Mouse (Mus musculus) kidney, adult 2 months (tissue): ENCODE data around the gene Stag3. TPM values are rescaled to one million over a fixed set of nuclear protein-coding genes. Genes with fewer than 3 reads are reported as not detected.

Experiments used
- DNase-seq: peaks from one replicate; pipeline ENCODE4 v3.0.0; 2021
- H3K27ac ChIP-seq: fragments of 200-500 bp; 2 replicates; pipeline ENCODE4 v1.5.1; 2012; ENCODE audit warnings: low read depth, low read length, control low read depth, inconsistent platforms; ENCODE audit not compliant: insufficient read depth
- H3K27me3 ChIP-seq: fragments of 200-500 bp; replicated peaks from 2 replicates; pipeline ENCODE4 v1.6.1; 2012; ENCODE audit warnings: mild to moderate bottlenecking, moderate library complexity, low read length, inconsistent platforms; ENCODE audit not compliant: control insufficient read depth, insufficient read depth
- H3K36me3 ChIP-seq: fragments of 200-500 bp; 2 replicates; pipeline ENCODE4 v1.6.1; 2012; ENCODE audit warnings: mild to moderate bottlenecking, moderate library complexity, low read length, inconsistent platforms; ENCODE audit not compliant: control insufficient read depth, insufficient read depth
- H3K4me1 ChIP-seq: fragments of 200-500 bp; 2 replicates; pipeline ENCODE4 v1.6.1; 2011; ENCODE audit warnings: low read length; ENCODE audit not compliant: control insufficient read depth, insufficient read depth
- H3K4me3 ChIP-seq: fragments of 200-500 bp; 2 replicates; pipeline ENCODE4 v1.5.1; 2011; ENCODE audit warnings: mild to moderate bottlenecking, low read depth, low read length, control low read depth; ENCODE audit not compliant: insufficient read depth
- CTCF ChIP-seq: fragments of 200-500 bp; conservative IDR thresholded peaks from 2 replicates; pipeline ENCODE4 v1.5.1; 2011; ENCODE audit warnings: low read depth, mild to moderate bottlenecking, control low read depth, low read length, moderate library complexity, mixed read lengths; ENCODE audit not compliant: insufficient read depth, insufficient read length
- POLR2A ChIP-seq: fragments of 200-500 bp; IDR thresholded peaks from one replicate; pipeline ENCODE4 v1.6.1; 2011; ENCODE audit warnings: low read depth, low read length, control low read depth
- WGBS: fragments of 180-500 bp; shearing (Covaris S2); methylation state at CpG from one replicate; pipeline ENCODE4 v1.1.7; 2018; 5-methylcytosine and 5-hydroxymethylcytosine counted together
- polyA plus RNA-seq: library from polyadenylated mRNA; depleted of rRNA; stranded (reverse); fragments of >200 nt; gene quantifications from 2 replicates; pipeline ENCODE4 v1.2.3, GENCODE M21; 2012; rRNA removed

Stag3 gene
- polyA plus RNA-seq, 1 experiment: 0.30 TPM

GRCm38 (mm10) chr5:138299613-138300012 is 19.6 kb downstream of the Stag3 start:
- 84% methylated on average over 2 of the region's 2 CpGs for WGBS
- no peak for TF ChIP-seq CTCF
- no peak for TF ChIP-seq POLR2A

GRCm38 (mm10) chr5:138312795-138313194 is 32.8 kb downstream of the Stag3 start:
- no peaks in the 10 kb centered on the region for H3K36me3 ChIP-seq
- H3K4me3 ChIP-seq: no peak overlapping the region
- no peaks in the 10 kb centered on the region for H3K27me3 ChIP-seq
- TF ChIP-seq CTCF (no peak), POLR2A (no peak)
- no peaks in the 10 kb centered on the region for H3K4me1 ChIP-seq
- no peak for DNase-seq
- 89% methylated on average over 3 of the region's 3 CpGs for WGBS
- H3K27ac ChIP-seq: no peak overlapping the region

More at GRCm38 (mm10) chr5:138299613-138300012, 19.6 kb downstream of the Stag3 start:
- no peaks in the 10 kb centered on the region for H3K36me3 ChIP-seq
- H3K4me1 ChIP-seq: no peaks in the 10 kb centered on the region
- H3K4me3 ChIP-seq: no peak overlapping the region
- H3K27ac ChIP-seq: no peak overlapping the region
- H3K27me3 ChIP-seq: no peaks in the 10 kb centered on the region
- no peak for DNase-seq

DNA sequence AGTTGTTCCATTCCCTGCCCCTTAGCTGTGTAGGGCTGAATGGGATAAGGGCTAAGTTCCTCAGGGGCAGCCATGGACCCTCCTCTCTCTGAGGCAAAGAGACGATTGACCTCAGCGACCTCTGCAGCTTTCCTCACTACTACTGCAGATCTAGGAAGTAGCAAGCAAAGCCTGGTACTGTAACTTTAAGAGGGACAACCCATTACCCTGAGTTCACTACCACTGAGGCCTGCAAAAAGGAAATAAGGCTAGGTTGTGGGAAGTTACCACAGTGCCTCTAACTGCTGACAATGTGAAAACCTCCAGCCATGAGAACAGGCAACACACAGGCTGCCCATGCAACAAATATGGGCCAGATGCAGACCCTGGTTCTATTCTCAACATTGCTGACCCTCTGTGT is 61.6 kb downstream of the Stag3 start, which contains the start of gene Pvrig:
Gene Pvrig (plus strand): TSS at position 301 of the 400 bp plus-strand sequence.
- no peak within 1 kb of the TSS for H3K27ac ChIP-seq
- DNase-seq: no peak
- H3K27me3 ChIP-seq: no peaks in the 10 kb centered on the region
- no peak within 1 kb of the TSS for H3K4me3 ChIP-seq
- TF ChIP-seq POLR2A (no peak), CTCF (no peak)
- H3K36me3 ChIP-seq: no peaks in the 10 kb centered on the region
- no peaks in the 10 kb centered on the region for H3K4me1 ChIP-seq
- WGBS: 82% methylated on average over 2 of the region's 2 CpGs

DNA sequence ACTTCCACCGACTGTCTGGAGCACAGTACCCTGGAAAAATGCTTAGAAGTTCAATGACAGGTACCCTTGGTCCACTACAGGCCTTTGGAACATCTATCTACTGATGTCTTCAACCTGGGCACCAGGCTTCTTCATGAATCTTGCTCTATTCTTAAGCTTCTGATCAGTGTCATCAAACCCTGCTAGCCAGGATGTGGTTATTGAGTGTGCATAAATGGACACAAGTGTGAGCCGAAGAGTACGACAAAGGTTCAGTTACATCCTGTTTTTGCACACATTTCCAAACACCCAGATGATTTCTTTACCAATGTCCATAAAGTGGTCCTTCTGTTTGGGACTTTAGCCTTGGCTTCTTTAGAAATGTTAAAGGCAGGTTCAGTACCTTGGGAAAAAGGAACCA is 63.2 kb downstream of the Stag3 start:
- no peak for TF ChIP-seq CTCF
- no peak for TF ChIP-seq POLR2A
- H3K27me3 ChIP-seq: no peaks in the 10 kb centered on the region
- no peaks in the 10 kb centered on the region for H3K4me1 ChIP-seq
- 89% methylated on average over 3 of the region's 3 CpGs for WGBS
- H3K27ac ChIP-seq: no peak overlapping the region
- no peak overlapping the region for H3K4me3 ChIP-seq
- H3K36me3 ChIP-seq: no peaks in the 10 kb centered on the region
- no peak for DNase-seq

Other genes starting within 250 kb of the Stag3 start
- not detected in 2 replicates for gene Smok3c, start 227.0 kb upstream of the Stag3 start, polyA plus RNA-seq
- 8.3 and 10.2 TPM in 2 replicates for gene Zkscan1, start 195.2 kb upstream of the Stag3 start, polyA plus RNA-seq
- 9.8 and 10.9 TPM in 2 replicates for gene Zscan21, start 163.3 kb upstream of the Stag3 start, polyA plus RNA-seq
- gene Zfp113, start 124.5 kb upstream of the Stag3 start, polyA plus RNA-seq: 3.4 and 4.4 TPM in 2 replicates
- 141 and 144 TPM in 2 replicates for gene Cops6, start 119.2 kb upstream of the Stag3 start, polyA plus RNA-seq
- 22.9 and 23.6 TPM in 2 replicates for gene Ap4m1, start 108.2 kb upstream of the Stag3 start, polyA plus RNA-seq
- 15.5 and 16.5 TPM in 2 replicates for gene Mcm7, start 107.8 kb upstream of the Stag3 start, polyA plus RNA-seq
- gene Taf6, start 92.8 kb upstream of the Stag3 start, polyA plus RNA-seq: 52.6 and 56.3 TPM in 2 replicates
- gene Cnpy4, start 92.8 kb upstream of the Stag3 start, polyA plus RNA-seq: 4.2 and 5.7 TPM in 2 replicates
- gene Mblac1, start 85.9 kb upstream of the Stag3 start, polyA plus RNA-seq: 3.6 and 4.4 TPM in 2 replicates
- gene Nxpe5, start 54.3 kb upstream of the Stag3 start, polyA plus RNA-seq: 0.26 and 0.33 TPM in 2 replicates
- 362 and 389 TPM in 2 replicates for gene Lamtor4, start 24.8 kb upstream of the Stag3 start, polyA plus RNA-seq
- 28.5 and 35.1 TPM in 2 replicates for gene BC037034, start 16.2 kb upstream of the Stag3 start, polyA plus RNA-seq
- gene Gal3st4, start 7.4 kb upstream of the Stag3 start, polyA plus RNA-seq: 0.13 and 0.19 TPM in 2 replicates
- gene Gm43720, start 282 bp upstream of the Stag3 start, polyA plus RNA-seq: not detected in 2 replicates
- gene Gpc2, start 235 bp upstream of the Stag3 start, polyA plus RNA-seq: 1.2 and 1.5 TPM in 2 replicates
- 0.11 and 0.33 TPM in 2 replicates for gene Pvrig, start 61.7 kb downstream of the Stag3 start, polyA plus RNA-seq
- gene Zfp157, start 161.2 kb downstream of the Stag3 start, polyA plus RNA-seq: 4.2 and 5.6 TPM in 2 replicates